ENCODE assay signal across 14 mouse cellular contexts in the genomic region with DNA sequence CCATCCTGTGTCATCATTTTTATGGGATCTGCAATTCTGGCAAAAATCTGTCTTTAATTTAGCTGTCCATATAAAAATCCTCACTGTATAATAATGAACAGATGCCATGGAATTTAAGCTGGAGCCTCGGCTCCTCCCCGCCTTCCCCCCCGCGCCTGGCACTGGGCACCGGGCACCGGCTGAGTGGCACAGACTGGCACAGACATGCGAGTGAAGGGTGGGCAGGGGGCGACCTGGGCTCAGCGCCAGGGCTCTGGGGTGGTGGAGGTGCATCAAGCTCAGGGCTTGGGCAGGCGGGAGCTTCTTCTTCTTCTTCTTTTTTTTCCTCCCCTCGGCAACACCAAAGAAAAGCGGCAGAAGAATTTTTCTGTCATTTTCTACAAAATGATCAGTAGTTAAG. TPM values are rescaled to one million over a fixed set of nuclear protein-coding genes. Genes with fewer than 3 reads are reported as not detected.
DNase-seq lines count a peak whose midpoint lies in the region; ATAC-seq and TF ChIP-seq lines count a peak whose summit lies in the region.
"Had no signal": no experiment of that assay in that cellular context is flagged by ENCODE, and none has a peak within 500 bp of the region (broad histone marks: within the 10 kb centered on the region; RNA-seq: fewer than 3 reads in every experiment).

No protein-coding gene starts in this region.

- H3K4me2 ChIP-seq in forebrain, postnatal 0 days (ENCODE audit: low read depth) = peak overlapping the region; percentile 49
- H3K4me2 ChIP-seq: kidney, embryonic 15.5 days; liver, embryonic 13.5 days had no signal

- peaks cover 24% of the 10 kb centered on the region for H3K27me3 ChIP-seq in forebrain, postnatal 0 days (ENCODE audit: insufficient read depth, low read length)

- intact Hi-C loops in left cerebral cortex, postnatal 4 days (cut with DNase I) = no loop called here
- intact Hi-C loops in gastrocnemius, adult 2 months (cut with DNase I) = no loop called here

- no peaks in the 10 kb centered on the region for H3K9me3 ChIP-seq in forebrain, postnatal 0 days (ENCODE audit: low read length)
- H3K9me3 ChIP-seq: kidney, embryonic 15.5 days; liver, embryonic 13.5 days had no signal

- H3K36me3 ChIP-seq in forebrain, postnatal 0 days (ENCODE audit: insufficient read depth) = no peaks in the 10 kb centered on the region
- H3K36me3 ChIP-seq: kidney, embryonic 15.5 days; liver, embryonic 13.5 days had no signal

- H3K27ac ChIP-seq in forebrain, postnatal 0 days (ENCODE audit: low read depth, low read length) = peak overlapping the region; percentile 84
- no peak overlapping the region for H3K27ac ChIP-seq in gastrocnemius, adult 2 months
- H3K27ac ChIP-seq: heart, adult 2 months; kidney, embryonic 15.5 days; liver, embryonic 13.5 days had no signal

- TF ChIP-seq CTCF in forebrain, postnatal 0 days (IDR thresholded peaks at IDR 0.05; ENCODE audit: low read depth) = no peak
- TF ChIP-seq CTCF in gastrocnemius, adult 2 months (IDR thresholded peaks at IDR 0.05) = no peak

- peak; percentile 65 for DNase-seq in cerebellum, adult 11 months
- peak; percentile 97 for DNase-seq in left cerebral cortex, postnatal 4 days
- no peak for DNase-seq in left cerebral cortex, adult 11 months (ENCODE audit: low spot score)
- peak; percentile 65 to 80 for DNase-seq in cerebellum, postnatal 25 days
- peak; percentile 58 for DNase-seq in forebrain, postnatal 0 days
- DNase-seq in gastrocnemius, adult 2 months = no peak
- DNase-seq: embryo, embryonic 11 days; heart, adult 2 months; heart, postnatal 36 days; liver, embryonic 13.5 days; thymus, adult 2 months had no signal

- 3% methylated on average over 12 of the region's 12 CpGs for WGBS in forebrain, postnatal 0 days

- peak overlapping the region; percentile 17; the same call in 1 of the 2 replicates for H3K4me3 ChIP-seq in forebrain, postnatal 0 days (ENCODE audit: low read depth, low read length)
- no peak overlapping the region for H3K4me3 ChIP-seq in gastrocnemius, adult 2 months
- H3K4me3 ChIP-seq: heart, adult 2 months; kidney, embryonic 15.5 days; liver, embryonic 13.5 days had no signal

- ATAC-seq in cerebellum, adult (ENCODE audit: insufficient number of reproducible peaks, low FRiP score, low TSS enrichment) = no peak
- ATAC-seq in forebrain, postnatal 0 days = peak; percentile 51
- no peak for ATAC-seq in monocyte, adult 5-6 weeks (replicated peaks; ENCODE audit: insufficient number of reproducible peaks, low FRiP score, low TSS enrichment, poor library complexity, severe bottlenecking)

- peak overlapping the region; percentile 52 for H3K9ac ChIP-seq in forebrain, postnatal 0 days
- H3K9ac ChIP-seq: kidney, embryonic 15.5 days; liver, embryonic 13.5 days had no signal

- peaks cover 26% of the 10 kb centered on the region; the same call in 1 of the 2 replicates for H3K4me1 ChIP-seq in forebrain, postnatal 0 days (ENCODE audit: insufficient read depth)
- H3K4me1 ChIP-seq: kidney, embryonic 15.5 days; liver, embryonic 13.5 days had no signal

RNA-seq across cellular contexts. Expression of gene Neurod2, which starts 9.1 kb away (rescaled TPM):
- total RNA-seq in left cerebral cortex, postnatal 4 days (2021) = 100 to 1,000 TPM; 125 to 133 TPM
- total RNA-seq in forebrain, postnatal 0 days (2014; rRNA removed) = 133 and 140 TPM in 2 replicates
- polyA plus RNA-seq in forebrain, postnatal 0 days (2015; fragmentation: Nextera tagmentation; extraction: Ambion mirVana) = 74.9 and 77.3 TPM in 2 replicates
- not detected for total RNA-seq in gastrocnemius, adult 2 months (2021)
- total RNA-seq in monocyte, adult 5-6 weeks (2017) = not detected in 3 replicates
- total RNA-seq: heart, adult 2 months; heart, postnatal 36 days had no signal
- polyA plus RNA-seq: heart, adult 2 months; kidney, embryonic 15.5 days; liver, embryonic 13.5 days had no signal

RNA-seq across cellular contexts. Expression of gene Ppp1r1b, which starts 27.8 kb away (rescaled TPM):
- 10 to 100 TPM; 52.3 to 53.4 TPM for total RNA-seq in left cerebral cortex, postnatal 4 days (2021)
- total RNA-seq in forebrain, postnatal 0 days (2014; rRNA removed) = 19.4 and 32.5 TPM in 2 replicates
- polyA plus RNA-seq in forebrain, postnatal 0 days (2015; fragmentation: Nextera tagmentation; extraction: Ambion mirVana) = 91.4 and 121 TPM in 2 replicates
- total RNA-seq in gastrocnemius, adult 2 months (2021) = not detected
- total RNA-seq in monocyte, adult 5-6 weeks (2017) = not detected in 3 replicates

RNA-seq across cellular contexts. Expression of gene Stard3, which starts 37.8 kb away (rescaled TPM):
- total RNA-seq in left cerebral cortex, postnatal 4 days (2021) = 10 to 100 TPM; 21.3 to 26.0 TPM
- total RNA-seq in forebrain, postnatal 0 days (2014; rRNA removed) = 36.2 and 39.4 TPM in 2 replicates
- polyA plus RNA-seq in forebrain, postnatal 0 days (2015; fragmentation: Nextera tagmentation; extraction: Ambion mirVana) = 31.6 and 32.2 TPM in 2 replicates
- total RNA-seq in gastrocnemius, adult 2 months (2021) = 10 to 100 TPM; 11.8 to 12.1 TPM
- 29.2 to 57.7 TPM (median 50.9 TPM) in 3 replicates for total RNA-seq in monocyte, adult 5-6 weeks (2017)

Comparison
In these comparisons a context has a peak if more than half of its experiments do, and no peak if none do; other contexts are left out.
1. DNase-seq: peak in cerebellum, adult 11 months (single experiment), left cerebral cortex, postnatal 4 days (single experiment), cerebellum, postnatal 25 days (2 of 2) and forebrain, postnatal 0 days (single experiment); none in left cerebral cortex, adult 11 months (single experiment) and gastrocnemius, adult 2 months (single experiment).
2. RNA of gene Neurod2, which starts 9.1 kb away (total RNA-seq): 125 to 133 TPM in left cerebral cortex, postnatal 4 days and 133 to 140 TPM in forebrain, postnatal 0 days; not detected in gastrocnemius, adult 2 months and not detected in monocyte, adult 5-6 weeks; every median in the first group is over 100 times any median in the second.
3. RNA of gene Ppp1r1b, which starts 27.8 kb away (total RNA-seq): 52.3 to 53.4 TPM in left cerebral cortex, postnatal 4 days and 19.4 to 32.5 TPM in forebrain, postnatal 0 days; not detected in gastrocnemius, adult 2 months and not detected in monocyte, adult 5-6 weeks; every median in the first group is over 10 times any median in the second.